Mouse (Mus musculus): ENCODE data around the gene Mogs.

Gene Mogs

DNA sequence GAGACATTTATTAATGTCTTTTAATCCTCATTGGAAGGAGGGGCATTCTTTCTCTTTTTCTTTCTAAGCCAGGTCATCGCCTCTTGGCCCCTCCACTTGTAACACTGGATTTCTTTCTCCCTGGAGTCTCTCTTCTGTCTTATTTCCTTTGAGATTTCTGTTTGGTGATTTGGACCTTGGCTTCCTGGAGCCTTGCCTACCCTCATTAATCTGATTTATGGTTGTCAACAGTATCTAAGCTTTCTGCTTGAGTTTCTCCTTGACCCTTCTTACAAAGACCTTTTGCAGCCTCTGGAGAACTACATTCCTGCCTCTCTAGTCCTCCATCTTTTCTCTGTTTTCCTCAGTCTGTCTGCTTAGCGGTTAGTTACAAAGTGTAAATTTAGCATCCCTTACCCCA lies 16.9 kb upstream of the Mogs start:
- DNase-seq, result no peak

DNA sequence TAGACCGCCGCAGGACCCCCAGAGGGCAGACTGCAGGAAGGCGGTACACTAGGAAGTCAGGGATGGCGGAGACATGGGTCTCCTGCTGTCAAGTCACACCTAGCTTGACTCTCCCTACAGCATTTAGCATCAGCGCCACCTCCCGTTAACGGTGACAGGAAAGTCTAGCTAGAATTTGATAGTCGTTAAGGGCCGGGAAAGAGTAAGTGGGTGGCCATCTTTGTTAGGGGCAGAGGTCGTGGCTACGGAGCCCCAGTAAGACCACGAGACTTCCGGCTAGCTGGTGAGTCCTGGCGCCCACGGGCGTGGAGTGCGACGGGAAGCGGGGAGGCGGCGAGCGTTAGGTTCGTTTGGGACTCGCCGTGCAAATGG lies 14.0 kb upstream of the Mogs start, which contains the start of the genes Ccdc142 and Gm42688:
Gene Ccdc142 (plus strand): TSS at position 286 of the 372 bp plus-strand sequence.
Gene Gm42688 (plus strand): TSS at position 302 of the 372 bp plus-strand sequence.
- peak; percentile 95 for DNase-seq

GRCm38 (mm10) chr6:83101688-83102556 lies 13.4 kb upstream of the Mogs start:
- DNase-seq, result peak; percentile 86

GRCm38 (mm10) chr6:83103130-83103650 lies 12.1 kb upstream of the Mogs start:
- no peak for DNase-seq

- no peak for DNase-seq
Measured at GRCm38 (mm10) chr6:83104158-83104557, 11.1 kb upstream of the Mogs start.

GRCm38 (mm10) chr6:83107566-83108400 lies 7.5 kb upstream of the Mogs start:
- peak; percentile 87 for DNase-seq

DNA sequence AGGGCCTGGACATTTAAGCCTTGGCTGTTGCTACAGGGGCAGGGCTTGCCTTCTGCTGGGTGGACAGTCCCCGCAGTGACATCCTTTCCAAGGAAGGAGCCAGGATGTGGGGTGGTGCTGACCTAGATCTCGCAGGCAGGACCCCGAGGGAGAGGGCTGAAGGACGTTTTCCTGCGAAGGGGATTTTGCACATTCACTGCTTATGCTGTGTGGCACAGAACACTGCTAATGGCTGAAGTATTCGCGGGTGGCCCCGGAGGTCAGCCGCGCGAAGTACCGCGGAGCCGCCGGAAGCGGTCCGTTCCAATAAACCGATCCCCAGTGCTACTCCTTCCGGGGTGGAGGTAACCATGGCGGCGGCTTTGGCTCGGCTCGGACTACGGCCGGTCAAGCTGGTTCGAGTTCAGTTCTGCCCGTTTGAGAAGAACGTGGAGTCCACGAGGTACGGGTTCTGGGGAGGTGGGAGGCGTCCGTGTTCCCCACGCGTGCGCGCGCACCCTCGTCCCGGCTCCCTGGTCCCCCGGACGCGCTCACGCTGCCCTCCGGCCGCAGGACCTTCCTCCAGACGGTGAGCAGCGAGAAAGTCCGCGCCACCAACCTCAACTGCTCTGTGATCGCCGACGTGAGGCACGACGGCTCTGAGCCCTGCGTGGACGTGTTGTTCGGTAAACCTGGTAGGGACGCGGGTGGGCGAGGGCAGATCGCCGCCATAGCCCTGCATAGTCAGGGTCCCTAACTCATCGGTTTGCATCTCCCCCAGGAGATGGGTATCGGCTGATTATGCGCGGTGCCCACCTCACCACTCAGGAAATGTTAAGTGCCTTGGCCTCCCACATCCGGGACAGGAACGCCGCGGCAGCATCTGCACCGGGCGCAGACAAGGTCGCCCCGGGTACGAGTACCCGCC lies 6.3 kb upstream of the Mogs start, which contains the start of gene Mrpl53:
Gene Mrpl53 (plus strand): TSS at position 279 of the 907 bp plus-strand sequence.
- peak; percentile 77 for DNase-seq

DNA sequence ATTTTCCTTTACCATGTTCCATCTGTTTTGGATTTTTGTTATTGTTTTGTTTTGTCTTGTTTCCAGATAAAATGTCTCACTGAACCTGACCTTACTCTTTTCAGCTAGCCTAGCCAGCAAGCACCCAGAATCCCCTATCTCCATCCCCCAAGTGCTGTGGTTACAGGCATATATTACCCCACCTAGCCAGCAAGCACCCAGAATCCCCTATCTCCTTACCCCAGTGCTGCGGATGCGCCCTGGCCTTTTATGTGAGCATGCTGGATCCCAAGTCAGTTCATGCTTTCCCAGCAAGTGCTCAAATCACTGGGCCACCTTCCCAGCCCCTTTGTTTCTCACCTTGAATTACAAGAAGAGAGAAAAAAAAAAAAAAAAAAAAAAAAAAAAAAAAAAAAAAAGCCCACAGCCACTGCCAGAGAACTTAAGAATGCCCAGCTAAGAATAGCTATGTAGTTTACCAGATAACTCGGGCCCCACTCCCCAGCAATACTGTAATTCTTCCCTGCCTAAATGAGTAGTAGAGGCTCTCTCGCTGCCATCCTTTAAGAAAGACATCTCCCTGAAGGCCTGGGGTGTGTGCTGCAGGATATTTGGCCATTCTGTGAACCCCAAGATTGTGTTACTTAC lies 3.7 kb upstream of the Mogs start:
- no peak for DNase-seq

DNA sequence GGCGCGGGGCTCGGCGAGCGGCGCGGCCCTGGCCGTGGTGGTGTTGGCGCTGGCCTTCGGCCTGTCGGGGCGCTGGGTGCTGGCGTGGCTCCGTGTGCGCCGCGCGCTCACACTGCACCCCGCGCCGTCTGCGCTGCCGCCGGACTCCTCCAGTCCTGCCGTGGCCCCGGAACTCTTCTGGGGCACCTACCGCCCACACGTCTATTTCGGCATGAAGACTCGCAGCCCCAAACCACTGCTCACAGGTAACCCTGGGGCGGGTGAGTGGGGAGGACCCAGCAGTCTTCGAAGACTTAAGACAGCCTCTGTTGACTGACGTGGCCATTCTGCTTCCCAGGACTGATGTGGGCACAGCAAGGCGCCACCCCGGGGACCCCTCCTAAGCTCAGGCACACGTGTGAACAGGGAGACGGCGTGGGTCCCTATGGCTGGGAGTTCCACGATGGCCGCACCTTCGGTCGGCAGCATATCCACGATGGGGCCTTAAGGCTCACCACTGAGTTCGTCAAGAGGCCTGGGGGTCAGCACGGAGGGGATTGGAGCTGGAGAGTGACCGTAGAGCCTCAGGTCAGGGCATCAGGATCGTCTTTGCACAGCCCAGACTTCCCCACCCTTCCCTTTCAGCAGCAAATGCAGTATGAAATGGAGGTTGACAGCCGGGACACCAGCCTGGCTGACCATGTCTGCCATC lies 531 bp downstream of the Mogs start:
- peak; percentile 52 for DNase-seq

GRCm38 (mm10) chr6:83116373-83117164 lies 1.3 kb downstream of the Mogs start:
- no peak for DNase-seq

DNA sequence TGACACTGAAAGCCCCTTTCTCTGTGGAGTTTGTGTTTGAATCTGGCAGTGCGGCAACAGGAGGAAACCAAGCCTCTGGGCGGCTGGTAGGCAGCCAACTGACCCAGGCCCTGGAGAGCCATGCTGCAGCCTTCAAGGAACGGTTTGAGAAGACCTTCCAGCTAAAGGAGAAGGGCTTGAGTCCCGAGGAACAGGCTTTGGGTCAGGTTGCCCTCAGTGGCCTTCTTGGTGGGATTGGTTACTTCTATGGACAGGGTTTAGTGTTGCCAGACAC lies 1.8 kb downstream of the Mogs start:
- DNase-seq, result no peak

DNA sequence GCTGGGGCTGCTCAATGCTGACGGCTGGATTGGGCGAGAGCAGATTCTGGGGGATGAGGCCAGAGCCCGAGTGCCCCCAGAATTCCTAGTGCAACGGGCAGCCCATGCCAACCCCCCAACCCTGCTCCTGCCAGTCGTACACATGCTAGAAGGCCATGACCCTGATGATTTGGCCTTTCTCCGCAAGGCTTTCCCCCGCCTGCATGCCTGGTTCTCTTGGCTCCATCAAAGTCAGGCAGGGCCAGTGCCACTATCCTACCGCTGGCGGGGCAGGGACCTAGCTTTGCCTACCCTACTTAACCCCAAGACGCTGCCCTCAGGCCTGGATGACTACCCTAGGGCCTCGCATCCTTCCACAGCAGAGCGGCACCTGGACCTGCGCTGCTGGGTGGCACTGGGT lies 2.3 kb downstream of the Mogs start:
- DNase-seq, result no peak

DNA sequence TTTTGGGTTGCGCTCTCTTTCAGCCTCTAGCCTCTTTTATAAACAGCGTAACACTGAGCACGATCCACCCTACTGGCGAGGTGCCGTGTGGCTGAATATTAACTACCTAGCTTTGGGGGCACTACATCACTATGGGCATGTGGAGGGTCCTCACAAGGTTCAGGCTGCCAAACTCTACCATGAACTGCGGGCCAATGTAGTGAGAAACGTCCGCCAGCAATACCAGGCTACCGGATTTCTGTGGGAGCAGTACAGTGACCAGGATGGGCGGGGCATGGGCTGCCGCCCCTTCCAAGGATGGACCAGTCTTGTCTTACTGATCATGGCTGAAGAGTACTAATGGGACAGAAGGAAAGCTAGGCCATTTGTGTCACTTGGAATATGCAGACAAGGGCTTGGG lies 3.1 kb downstream of the Mogs start:
- no peak for DNase-seq

DNA sequence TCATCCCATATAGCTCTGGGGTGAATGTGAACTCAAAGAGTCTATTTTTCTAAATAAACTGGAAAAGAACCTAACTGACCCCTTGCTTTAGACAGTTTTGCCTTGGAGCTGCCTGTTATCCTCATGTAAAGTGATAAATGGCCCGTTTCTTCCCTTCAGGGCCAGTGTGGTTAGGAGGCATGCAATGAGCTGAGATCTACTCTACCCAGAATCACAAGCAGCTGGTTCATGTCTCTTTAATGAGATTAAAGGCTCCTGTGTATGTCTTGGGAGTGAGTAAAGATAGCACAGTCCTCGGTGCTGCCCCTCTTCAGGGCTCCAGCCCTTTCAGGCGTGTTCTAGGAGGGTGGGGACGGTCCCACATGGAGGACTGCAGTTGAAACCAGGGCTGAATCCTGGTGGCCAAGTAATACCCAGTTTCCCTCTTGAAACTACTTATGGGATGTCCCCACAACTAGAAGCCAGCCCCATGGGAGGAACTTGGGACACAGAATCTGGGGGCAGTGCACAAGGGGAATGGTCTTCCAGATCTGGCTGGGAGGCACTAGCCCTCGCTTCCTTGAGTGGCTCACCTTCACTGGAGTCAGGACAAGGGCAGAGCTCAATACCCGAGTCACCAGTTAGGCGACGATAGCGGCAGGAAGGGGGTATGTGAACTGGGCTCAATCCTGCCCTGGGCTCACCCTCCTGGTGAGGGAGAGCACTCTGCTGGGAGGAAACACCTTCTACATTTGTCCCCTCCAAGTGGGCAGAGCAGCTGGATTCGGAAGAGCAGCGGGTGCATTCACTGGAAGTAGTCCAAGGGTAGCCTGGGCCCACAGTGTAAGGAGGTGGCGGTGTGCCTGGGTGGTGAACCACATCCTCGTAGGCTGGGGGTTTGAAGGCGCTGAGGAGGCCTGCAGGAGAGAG lies 3.8 kb downstream of the Mogs start:
- DNase-seq, result peak; percentile 38

DNA sequence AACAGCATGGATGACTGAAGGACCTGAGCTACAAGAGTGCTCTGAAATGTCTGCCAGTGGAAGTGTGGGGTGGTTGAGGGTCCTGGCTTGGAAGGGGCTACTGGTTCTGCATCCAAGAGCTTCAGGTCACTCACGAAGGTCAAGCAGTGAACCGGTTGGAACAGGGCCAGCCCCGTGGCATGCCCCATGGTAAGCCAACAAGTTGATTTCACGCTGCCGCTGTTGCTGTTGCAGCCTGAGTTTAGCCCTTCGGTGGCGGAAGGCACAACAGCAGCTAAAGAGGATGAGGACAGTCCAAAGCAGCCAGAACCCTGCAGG lies 4.4 kb downstream of the Mogs start:
- DNase-seq, result no peak

- peak; percentile 92 for DNase-seq
Measured at GRCm38 (mm10) chr6:83120930-83121862, 5.9 kb downstream of the Mogs start, which contains the start of gene Wbp1. Wbp1 (minus strand) TSS chr6:83121559.

DNA sequence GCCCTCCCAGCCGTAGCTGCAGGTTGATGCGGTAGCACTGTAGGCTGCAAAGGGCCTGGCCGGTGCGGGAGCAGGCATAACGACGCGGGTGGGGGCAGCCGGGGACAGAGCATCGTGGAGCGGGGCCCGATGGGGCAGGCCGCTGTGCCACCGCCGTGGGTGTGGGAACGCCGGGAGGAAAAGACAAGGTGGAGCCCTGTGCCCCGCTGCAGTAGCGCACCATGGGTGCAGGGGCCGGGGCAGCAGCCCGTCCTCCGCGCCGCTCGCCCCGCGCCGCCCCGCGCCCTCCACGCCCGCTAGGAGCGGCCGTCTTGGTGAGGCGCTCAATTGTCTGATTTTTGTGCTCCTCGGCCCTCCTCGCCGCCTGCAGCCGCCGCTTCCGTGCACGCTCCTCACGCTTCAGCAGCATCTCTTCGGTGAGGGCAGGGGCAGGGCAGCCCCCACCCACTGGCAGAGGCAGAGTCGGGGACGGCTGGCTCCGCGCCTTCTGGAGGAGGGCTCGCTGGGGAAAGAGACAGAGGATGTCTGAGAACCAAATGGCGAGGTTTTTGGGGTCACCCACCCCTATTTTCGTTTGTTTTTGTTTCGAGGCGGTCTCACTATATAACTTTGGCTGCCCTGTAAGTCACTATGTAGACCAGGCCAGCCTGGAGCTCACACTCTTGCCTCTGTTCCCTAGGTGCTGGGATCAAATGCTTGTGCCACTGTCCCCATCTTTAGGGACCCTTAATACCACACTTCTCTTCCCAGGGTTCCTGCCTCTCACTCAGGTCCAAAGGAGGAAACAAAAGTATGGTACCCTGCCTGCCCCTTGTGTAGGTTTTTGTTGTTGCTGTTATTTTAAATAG lies 6.8 kb downstream of the Mogs start:
- DNase-seq, result peak; percentile 59

DNA sequence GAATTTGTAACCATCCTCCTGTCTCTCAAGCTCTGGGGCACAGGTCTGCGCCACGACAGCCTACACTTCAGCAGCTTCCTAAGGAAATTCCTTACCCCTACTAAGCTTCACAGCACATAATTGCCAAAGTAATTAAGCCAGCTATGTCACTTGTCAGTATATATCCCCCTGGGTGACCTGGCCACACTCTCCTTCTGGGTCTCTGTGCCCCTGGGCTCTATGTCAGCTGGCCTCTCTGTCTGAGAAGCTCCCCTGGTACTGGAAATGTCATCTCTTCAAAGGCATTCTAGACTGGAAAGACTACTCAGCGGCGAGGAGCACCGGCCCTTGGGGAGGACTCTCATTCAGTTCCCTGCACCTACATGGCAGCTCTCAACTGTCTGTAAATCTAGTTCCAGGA lies 7.7 kb downstream of the Mogs start:
- no peak for DNase-seq
